8 mouse cellular contexts compared by ENCODE assay signal in genomic region chr6:83795492-83795900, GRCm38 (mm10). TPM values are rescaled to one million over a fixed set of nuclear protein-coding genes. Genes with fewer than 3 reads are reported as not detected.
DNase-seq lines count a peak whose midpoint lies in the region; ATAC-seq lines count a peak whose summit lies in the region.

No protein-coding gene starts in this region.

- peak overlapping the region; percentile 91 for H3K4me2 ChIP-seq in neural tube, embryonic 11.5 days (ENCODE audit: low read depth)
- H3K4me2 ChIP-seq in stomach, embryonic 15.5 days: peak overlapping the region; percentile 93

- peak overlapping the region; percentile 81 for H3K9ac ChIP-seq in neural tube, embryonic 11.5 days (ENCODE audit: low read length)
- H3K9ac ChIP-seq in stomach, embryonic 15.5 days: peak overlapping the region; percentile 55

- no peaks in the 10 kb centered on the region for H3K36me3 ChIP-seq in neural tube, embryonic 11.5 days (ENCODE audit: control insufficient read depth, insufficient read depth, low read length)
- H3K36me3 ChIP-seq in stomach, embryonic 15.5 days: peaks cover 6% of the 10 kb centered on the region; the same call in 1 of the 2 replicates

- 17% methylated on average over 13 of the region's 13 CpGs for WGBS in neural tube, embryonic 11.5 days
- WGBS in stomach, embryonic 15.5 days: 2% methylated on average over 13 of the region's 13 CpGs

- intact Hi-C loops in heart, postnatal 10 days (cut with DNase I): loop anchor here (5.0 kb wide), 1 partner anchor 72 kb away; the partner anchor contains the start of gene Zfp638
- intact Hi-C loops in left cerebral cortex, postnatal 14 days (cut with DNase I): no loop called here

- no peak; the same call in 1 of the 2 replicates for ATAC-seq in neural tube, embryonic 11.5 days (ENCODE audit: insufficient read depth, low FRiP score, low TSS enrichment)
- ATAC-seq in megakaryocyte, adult 5-6 weeks (ENCODE audit: poor library complexity, severe bottlenecking): peak; percentile 13; the same call in 1 of the 2 replicates
- peak; percentile 12 for ATAC-seq in stomach, embryonic 15.5 days (ENCODE audit: insufficient read depth, low FRiP score, low read depth)

- 0 out of 2 replicates have a peak, but pooled peaks cover 7% of the 10 kb centered on the region for H3K4me1 ChIP-seq in neural tube, embryonic 11.5 days (ENCODE audit: control insufficient read depth, insufficient read depth, low read length)
- H3K4me1 ChIP-seq in stomach, embryonic 15.5 days: peaks cover 7% of the 10 kb centered on the region; the same call in 1 of the 2 replicates

- DNase-seq in neural tube, embryonic 11.5 days (ENCODE audit: low spot score): no peak
- no peak for DNase-seq in neural tube, embryonic 10.5 days (ENCODE audit: extremely low spot score, low spot score)
- DNase-seq in c-Kit-positive CD71-negative TER-119-negative erythroid progenitor cells, embryonic 14.5 days (ENCODE audit: low read depth): peak; percentile 24
- peak; percentile 42 to 46 for DNase-seq in heart, postnatal 10 days
- DNase-seq in left cerebral cortex, postnatal 14 days (ENCODE audit: low spot score in 2 of 2): peak; percentile 51 to 62
- no peak for DNase-seq in cerebellum, adult 11 months

- peak overlapping the region; percentile 89 for H3K27ac ChIP-seq in neural tube, embryonic 11.5 days (ENCODE audit: low read depth, low read length)
- peak overlapping the region; percentile 97 for H3K27ac ChIP-seq in stomach, embryonic 15.5 days

- H3K27me3 ChIP-seq in neural tube, embryonic 11.5 days (ENCODE audit: control insufficient read depth, insufficient read depth, low read length): no peaks in the 10 kb centered on the region
- H3K27me3 ChIP-seq in stomach, embryonic 15.5 days (replicated peaks): no peaks in the 10 kb centered on the region

- H3K9me3 ChIP-seq in neural tube, embryonic 11.5 days (ENCODE audit: control insufficient read depth, low read length): no peaks in the 10 kb centered on the region
- H3K9me3 ChIP-seq in stomach, embryonic 15.5 days: no peaks in the 10 kb centered on the region

- peak overlapping the region; percentile 62 for H3K4me3 ChIP-seq in neural tube, embryonic 11.5 days (ENCODE audit: low read depth, low read length)
- H3K4me3 ChIP-seq in stomach, embryonic 15.5 days (replicated peaks): peak overlapping the region; percentile 69

RNA-seq across cellular contexts. Expression of gene Nagk, which starts 0.7 kb away (rescaled TPM):
- polyA plus RNA-seq in neural tube, embryonic 11.5 days (2014; fragmentation: Nextera tagmentation; extraction: Ambion mirVana): 36.1 and 36.4 TPM in 2 replicates
- 10 to 100 TPM; 27.4 to 33.0 TPM for total RNA-seq in heart, postnatal 10 days (2021)
- 10 to 100 TPM; 53.0 to 55.7 TPM for total RNA-seq in left cerebral cortex, postnatal 14 days (2021)
- 31.7 and 34.7 TPM in 2 replicates for total RNA-seq in megakaryocyte, adult 5-6 weeks (2015)
- 24.5 and 28.3 TPM in 2 replicates for total RNA-seq in megakaryocyte, adult 5-6 weeks (2017)
- 64.3 and 69.0 TPM in 2 replicates for polyA plus RNA-seq in stomach, embryonic 15.5 days (2015; fragmentation: Nextera tagmentation; extraction: Ambion mirVana)

RNA-seq across cellular contexts. Expression of gene Tex261, which starts 19.9 kb away (rescaled TPM):
- 56.7 and 57.7 TPM in 2 replicates for polyA plus RNA-seq in neural tube, embryonic 11.5 days (2014; fragmentation: Nextera tagmentation; extraction: Ambion mirVana)
- total RNA-seq in heart, postnatal 10 days (2021): 10 to 100 TPM; 68.8 to 83.4 TPM
- total RNA-seq in left cerebral cortex, postnatal 14 days (2021): 10 to 100 TPM; 46.1 to 47.8 TPM
- 58.9 and 59.1 TPM in 2 replicates for total RNA-seq in megakaryocyte, adult 5-6 weeks (2015)
- 38.2 and 44.0 TPM in 2 replicates for total RNA-seq in megakaryocyte, adult 5-6 weeks (2017)
- 84.0 and 86.2 TPM in 2 replicates for polyA plus RNA-seq in stomach, embryonic 15.5 days (2015; fragmentation: Nextera tagmentation; extraction: Ambion mirVana)

RNA-seq across cellular contexts. Expression of gene Ankrd53, which starts 33.1 kb away (rescaled TPM):
- 0.26 TPM in 1 of 2 replicates, not detected in the other for polyA plus RNA-seq in neural tube, embryonic 11.5 days (2014; fragmentation: Nextera tagmentation; extraction: Ambion mirVana)
- not detected for total RNA-seq in heart, postnatal 10 days (2021)
- not detected for total RNA-seq in left cerebral cortex, postnatal 14 days (2021)
- total RNA-seq in megakaryocyte, adult 5-6 weeks (2015): not detected in 2 replicates
- total RNA-seq in megakaryocyte, adult 5-6 weeks (2017): not detected in 2 replicates
- not detected in 2 replicates for polyA plus RNA-seq in stomach, embryonic 15.5 days (2015; fragmentation: Nextera tagmentation; extraction: Ambion mirVana)

RNA-seq across cellular contexts. Expression of gene Paip2b, which starts 36.0 kb away (rescaled TPM):
- 19.1 and 21.9 TPM in 2 replicates for polyA plus RNA-seq in neural tube, embryonic 11.5 days (2014; fragmentation: Nextera tagmentation; extraction: Ambion mirVana)
- 10 to 100 TPM; 19.4 to 20.2 TPM for total RNA-seq in heart, postnatal 10 days (2021)
- 10 to 100 TPM; 49.1 to 51.0 TPM for total RNA-seq in left cerebral cortex, postnatal 14 days (2021)
- 4.5 and 4.8 TPM in 2 replicates for total RNA-seq in megakaryocyte, adult 5-6 weeks (2015)
- total RNA-seq in megakaryocyte, adult 5-6 weeks (2017): 6.5 and 7.4 TPM in 2 replicates
- polyA plus RNA-seq in stomach, embryonic 15.5 days (2015; fragmentation: Nextera tagmentation; extraction: Ambion mirVana): 19.8 and 20.3 TPM in 2 replicates

RNA-seq across cellular contexts. Expression of gene Atp6v1b1, which starts 52.7 kb away (rescaled TPM):
- not detected in 2 replicates for polyA plus RNA-seq in neural tube, embryonic 11.5 days (2014; fragmentation: Nextera tagmentation; extraction: Ambion mirVana)
- total RNA-seq in heart, postnatal 10 days (2021): not detected
- total RNA-seq in left cerebral cortex, postnatal 14 days (2021): not detected
- not detected in 2 replicates for total RNA-seq in megakaryocyte, adult 5-6 weeks (2015)
- total RNA-seq in megakaryocyte, adult 5-6 weeks (2017): not detected in 2 replicates
- polyA plus RNA-seq in stomach, embryonic 15.5 days (2015; fragmentation: Nextera tagmentation; extraction: Ambion mirVana): 0.08 TPM in 1 of 2 replicates, not detected in the other

Comparison
In these comparisons a context has a peak if more than half of its experiments do, and no peak if none do; other contexts are left out.
1. DNase-seq: peak in c-Kit-positive CD71-negative TER-119-negative erythroid progenitor cells, embryonic 14.5 days (single experiment), heart, postnatal 10 days (2 of 2) and left cerebral cortex, postnatal 14 days (2 of 2); none in neural tube, embryonic 11.5 days (single experiment), neural tube, embryonic 10.5 days (single experiment) and cerebellum, adult 11 months (single experiment).